Mouse (Mus musculus): ENCODE results near the gene Atf2. TPM values are rescaled to one million over a fixed set of nuclear protein-coding genes. Genes with fewer than 3 reads are reported as not detected.
"Not testable (repeated sequence)": the region's sequence is repeated elsewhere in the genome, so short reads cannot be mapped to it uniquely, and the experiment has no call there.

Atf2 gene
- polyA plus RNA-seq, 1 experiment from 2014 or later, result 99.8 TPM

DNA sequence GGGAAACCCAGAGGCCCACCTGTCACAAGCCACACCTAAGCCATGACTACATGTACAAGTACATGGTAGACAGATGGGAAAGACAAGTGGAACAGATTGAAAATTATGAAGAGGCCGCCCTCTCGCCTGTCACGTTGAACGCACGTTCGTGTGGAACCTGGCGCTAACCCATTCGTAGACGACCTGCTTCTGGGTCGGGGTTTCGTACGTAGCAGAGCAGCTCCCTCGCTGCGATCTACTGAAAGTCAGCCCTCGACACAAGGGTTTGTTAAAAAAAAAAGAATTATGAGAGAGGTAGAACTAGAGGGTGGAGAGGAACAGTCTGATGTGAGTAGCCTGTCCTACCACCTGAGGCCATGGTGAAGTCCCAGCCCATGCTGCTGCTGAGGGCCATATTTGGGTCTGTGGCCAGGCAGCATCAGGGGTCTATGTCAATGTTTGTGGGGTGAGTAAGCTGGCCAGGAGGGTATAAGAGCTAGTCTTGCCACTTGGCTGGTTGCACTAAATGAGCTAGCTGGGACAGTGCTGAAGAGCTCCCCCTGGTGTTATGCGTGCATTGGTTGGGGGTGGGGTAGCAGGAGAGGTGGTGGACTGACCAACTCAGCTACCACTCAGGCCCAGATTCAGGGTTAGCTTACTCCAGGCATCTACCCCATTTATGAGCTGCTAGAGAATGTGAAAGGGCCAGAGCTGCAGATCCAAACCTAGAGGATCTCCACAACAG is 24.5 kb downstream of the Atf2 start:
- Histone ChIP-seq H3K9ac (replicated peaks) (no peak overlapping the region), H3K27me3 (replicated peaks) (no peaks in the 10 kb centered on the region), H3K4me3 (replicated peaks) (no peak overlapping the region), H3K27ac (replicated peaks) (no peak overlapping the region), H3K9me3 (replicated peaks) (no peaks in the 10 kb centered on the region), H3K36me3 (peaks cover 7% of the 10 kb centered on the region; the same call in 1 of the 2 replicates), H3K4me1 (no peaks in the 10 kb centered on the region), H3K4me2 (no peak overlapping the region)
- no peak for ATAC-seq (ENCODE audit: low FRiP score)
- WGBS, result 74% methylated on average over 16 of the region's 16 CpGs

DNA sequence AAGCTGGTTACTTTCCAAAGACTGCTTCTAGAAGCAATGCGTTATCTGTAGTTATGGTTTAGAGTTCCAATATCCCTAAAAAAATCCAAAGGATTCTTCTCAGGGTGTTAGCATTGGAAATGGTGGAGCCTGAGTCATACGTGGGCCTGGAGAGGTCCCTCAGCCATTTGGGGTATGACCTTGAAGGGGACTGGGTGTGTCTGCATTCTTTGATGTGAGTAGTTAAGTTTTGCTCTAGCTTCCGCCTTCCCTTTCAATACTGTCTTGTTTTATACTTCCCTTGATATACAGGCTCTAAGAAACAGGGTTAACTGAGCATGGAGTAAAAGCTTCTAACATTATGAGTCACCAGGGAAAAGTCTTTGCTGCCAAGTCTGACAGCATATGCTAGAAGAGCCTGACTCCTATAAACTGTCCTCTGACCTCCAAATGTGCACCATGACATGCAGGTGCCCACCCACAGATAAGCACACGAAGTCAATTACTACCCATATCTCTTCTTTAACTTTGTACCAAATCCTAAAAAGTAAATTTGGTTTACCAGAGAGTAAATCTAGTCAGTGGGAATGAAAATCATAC is 32.3 kb downstream of the Atf2 start:
- Histone ChIP-seq H3K9ac (replicated peaks) (no peak overlapping the region), H3K4me3 (replicated peaks) (no peak overlapping the region), H3K27ac (replicated peaks) (no peak overlapping the region), H3K27me3 (replicated peaks) (no peaks in the 10 kb centered on the region), H3K36me3 (no peaks in the 10 kb centered on the region), H3K4me1 (no peaks in the 10 kb centered on the region), H3K9me3 (replicated peaks) (no peaks in the 10 kb centered on the region), H3K4me2 (no peak overlapping the region)
- 79% methylated on average over 4 of the region's 4 CpGs for WGBS
- no peak for ATAC-seq (ENCODE audit: low FRiP score)

DNA sequence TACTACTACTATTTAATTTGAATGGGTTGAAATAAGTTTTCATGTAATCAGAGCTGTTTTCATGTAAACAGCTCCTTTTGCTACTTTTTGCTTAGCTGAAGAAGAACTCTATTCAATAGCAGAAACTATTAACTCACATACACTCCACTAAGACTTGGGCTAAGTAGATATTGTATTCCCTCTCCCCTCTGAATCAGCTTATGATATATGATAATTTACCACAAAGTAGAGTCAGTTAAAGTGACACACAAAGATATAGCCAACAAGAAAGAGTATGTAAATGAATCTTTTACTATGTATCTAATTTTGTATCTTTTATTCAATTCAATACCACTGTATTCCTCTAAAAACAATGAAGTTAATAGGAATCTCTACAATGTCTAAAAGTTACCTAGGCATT is 35.1 kb downstream of the Atf2 start:
- Histone ChIP-seq H3K4me1 (no peaks in the 10 kb centered on the region), H3K27me3 (replicated peaks) (no peaks in the 10 kb centered on the region), H3K4me3 (replicated peaks) (no peak overlapping the region), H3K9ac (replicated peaks) (no peak overlapping the region), H3K9me3 (replicated peaks) (no peaks in the 10 kb centered on the region), H3K36me3 (no peaks in the 10 kb centered on the region), H3K4me2 (no peak overlapping the region), H3K27ac (replicated peaks) (no peak overlapping the region)
- no peak for ATAC-seq (ENCODE audit: low FRiP score)

- 93% methylated on average over 1 of the region's 1 CpGs for WGBS
- no peak overlapping the region for H3K9ac ChIP-seq (replicated peaks)
- no peak overlapping the region for H3K27ac ChIP-seq (replicated peaks)
- no peaks in the 10 kb centered on the region for H3K27me3 ChIP-seq (replicated peaks)
- H3K9me3 ChIP-seq (replicated peaks), result no peaks in the 10 kb centered on the region
- H3K4me2 ChIP-seq, result no peak overlapping the region
- no peak for ATAC-seq (ENCODE audit: low FRiP score)
- no peak overlapping the region for H3K4me3 ChIP-seq (replicated peaks)
- H3K36me3 ChIP-seq, result no peaks in the 10 kb centered on the region
- H3K4me1 ChIP-seq, result no peaks in the 10 kb centered on the region
Measured at GRCm38 (mm10) chr2:73856246-73856645, 36.2 kb downstream of the Atf2 start.

DNA sequence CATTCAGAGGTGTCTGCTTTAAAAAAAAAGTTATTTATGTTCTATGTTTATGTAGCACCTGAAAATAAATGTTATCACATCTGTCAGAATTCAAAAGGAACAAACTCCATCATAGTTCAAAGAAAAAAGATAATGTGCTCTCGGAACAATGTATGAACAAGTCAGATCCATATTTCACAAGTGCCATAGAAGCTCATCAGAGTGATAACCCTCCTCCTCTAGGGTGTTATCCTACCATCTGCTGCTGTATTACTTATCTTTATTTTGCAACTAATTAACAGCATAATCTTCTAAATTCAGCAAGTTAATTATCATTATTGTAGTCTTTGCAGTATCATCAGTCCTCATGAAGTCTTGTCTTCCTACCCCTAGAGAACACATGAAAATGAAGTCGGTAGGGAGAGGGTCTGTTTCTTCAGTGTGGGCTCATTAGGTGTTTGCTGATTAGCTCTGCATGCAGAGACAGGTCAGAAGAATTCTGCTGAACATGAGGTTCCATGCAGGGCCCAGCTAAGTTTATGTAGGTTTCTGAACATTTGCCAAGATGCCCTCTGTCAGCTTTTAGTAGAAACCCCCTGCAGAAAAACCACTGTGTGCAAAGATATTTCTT is 57.9 kb downstream of the Atf2 start:
- Histone ChIP-seq H3K27ac (replicated peaks) (no peak overlapping the region), H3K27me3 (replicated peaks) (no peaks in the 10 kb centered on the region), H3K9ac (replicated peaks) (no peak overlapping the region), H3K4me1 (0 out of 2 replicates have a peak, but pooled peaks cover 2% of the 10 kb centered on the region), H3K36me3 (no peaks in the 10 kb centered on the region; the same call in 1 of the 2 replicates), H3K4me3 (replicated peaks) (no peak overlapping the region), H3K4me2 (no peak overlapping the region), H3K9me3 (replicated peaks) (no peaks in the 10 kb centered on the region)
- WGBS, result 40% methylated on average over 2 of the region's 2 CpGs
- no peak for ATAC-seq (ENCODE audit: low FRiP score)

DNA sequence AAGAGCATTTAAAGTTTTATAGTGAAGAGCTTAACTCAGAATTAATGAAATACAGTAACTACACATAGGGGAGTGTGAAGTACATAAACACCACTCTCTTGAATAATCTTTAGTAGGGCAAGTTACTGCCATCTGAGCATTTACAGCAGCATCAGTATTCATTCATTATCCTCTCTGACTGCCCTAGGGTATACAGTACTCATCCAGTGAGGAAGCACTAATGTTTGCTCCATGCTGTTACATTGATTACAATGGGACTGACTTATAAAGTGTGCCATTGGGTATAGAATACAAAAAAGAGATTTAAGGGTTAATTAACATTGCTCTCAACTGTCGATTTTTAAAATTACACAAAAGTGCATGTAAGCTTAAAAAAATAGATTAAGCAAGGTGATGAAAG is 59.2 kb downstream of the Atf2 start:
- H3K9ac ChIP-seq (replicated peaks), result no peak overlapping the region
- 0 out of 2 replicates have a peak, but pooled peaks cover 2% of the 10 kb centered on the region for H3K4me1 ChIP-seq
- peaks cover 4% of the 10 kb centered on the region for H3K36me3 ChIP-seq
- WGBS, result 37% methylated on average over 1 of the region's 1 CpGs
- H3K27me3 ChIP-seq (replicated peaks), result no peaks in the 10 kb centered on the region
- ATAC-seq (ENCODE audit: low FRiP score), result no peak
- H3K9me3 ChIP-seq (replicated peaks), result no peaks in the 10 kb centered on the region
- H3K27ac ChIP-seq (replicated peaks), result no peak overlapping the region
- no peak overlapping the region for H3K4me3 ChIP-seq (replicated peaks)
- H3K4me2 ChIP-seq, result no peak overlapping the region

- Histone ChIP-seq H3K4me2 (no peak overlapping the region), H3K27ac (replicated peaks) (no peak overlapping the region), H3K4me1 (no peaks in the 10 kb centered on the region), H3K27me3 (replicated peaks) (no peaks in the 10 kb centered on the region), H3K4me3 (replicated peaks) (no peak overlapping the region), H3K9ac (replicated peaks) (no peak overlapping the region), H3K9me3 (replicated peaks) (no peaks in the 10 kb centered on the region), H3K36me3 (peaks cover 16% of the 10 kb centered on the region)
- WGBS, result 85% methylated on average over 4 of the region's 4 CpGs
- no peak for ATAC-seq (ENCODE audit: low FRiP score)
Measured at GRCm38 (mm10) chr2:73818742-73819141, 73.7 kb downstream of the Atf2 start.

- H3K9me3 ChIP-seq (replicated peaks), result no peaks in the 10 kb centered on the region
- no peaks in the 10 kb centered on the region for H3K4me1 ChIP-seq
- H3K4me3 ChIP-seq (replicated peaks), result no peak overlapping the region
- no peaks in the 10 kb centered on the region for H3K27me3 ChIP-seq (replicated peaks)
- no peak overlapping the region for H3K27ac ChIP-seq (replicated peaks)
- no peak overlapping the region for H3K9ac ChIP-seq (replicated peaks)
- WGBS, result 87% methylated on average over 8 of the region's 8 CpGs
- no peak overlapping the region for H3K4me2 ChIP-seq
- ATAC-seq (ENCODE audit: low FRiP score), result no peak
- no peaks in the 10 kb centered on the region for H3K36me3 ChIP-seq
Measured at GRCm38 (mm10) chr2:73807609-73808008, 84.8 kb downstream of the Atf2 start.

GRCm38 (mm10) chr2:73800127-73800526 is 92.3 kb downstream of the Atf2 start:
- not testable (repeated sequence) for H3K27ac ChIP-seq (replicated peaks); ATAC-seq (ENCODE audit: low FRiP score); H3K9ac ChIP-seq (replicated peaks); H3K4me3 ChIP-seq (replicated peaks); H3K36me3 ChIP-seq; H3K4me1 ChIP-seq; H3K4me2 ChIP-seq; H3K27me3 ChIP-seq (replicated peaks); H3K9me3 ChIP-seq (replicated peaks)
- WGBS, result 93% methylated on average over 9 of the region's 9 CpGs

GRCm38 (mm10) chr2:73798786-73799185 is 93.7 kb downstream of the Atf2 start:
- Histone ChIP-seq H3K4me1 (no peaks in the 10 kb centered on the region), H3K4me2 (no peak overlapping the region), H3K9me3 (replicated peaks) (no peaks in the 10 kb centered on the region), H3K27ac (replicated peaks) (no peak overlapping the region), H3K36me3 (no peaks in the 10 kb centered on the region), H3K9ac (replicated peaks) (no peak overlapping the region), H3K4me3 (replicated peaks) (no peak overlapping the region), H3K27me3 (replicated peaks) (no peaks in the 10 kb centered on the region)
- no peak for ATAC-seq (ENCODE audit: low FRiP score)
- WGBS, result 68% methylated on average over 5 of the region's 5 CpGs

GRCm38 (mm10) chr2:73798136-73798535 is 94.3 kb downstream of the Atf2 start:
- ATAC-seq (ENCODE audit: low FRiP score), result no peak
- WGBS, result 59% methylated on average over 4 of the region's 4 CpGs

More at GRCm38 (mm10) chr2:73798136-73798535, 94.3 kb downstream of the Atf2 start:
- Histone ChIP-seq H3K27ac (replicated peaks) (no peak overlapping the region), H3K4me3 (replicated peaks) (no peak overlapping the region), H3K36me3 (no peaks in the 10 kb centered on the region), H3K9me3 (replicated peaks) (no peaks in the 10 kb centered on the region), H3K4me1 (no peaks in the 10 kb centered on the region), H3K4me2 (no peak overlapping the region), H3K27me3 (replicated peaks) (no peaks in the 10 kb centered on the region), H3K9ac (replicated peaks) (no peak overlapping the region)

Data from neural tube, embryonic 15.5 days (tissue).